Mouse (Mus musculus) heart, adult 2 months (tissue): Measurements from ENCODE around the gene Ccnd3.

Source experiments
- CTCF ChIP-seq: fragments of 200-600 bp; IDR thresholded peaks from 2 replicates; pipeline ENCODE4 v1.8.1; 2022; ENCODE audit warnings: antibody characterized with exemption, mild to moderate bottlenecking, moderate library complexity
- EP300 ChIP-seq: fragments of 200-500 bp; IDR thresholded peaks from 2 replicates; pipeline ENCODE4 v1.6.1; 2011; ENCODE audit warnings: low read depth, low read length, control low read depth; ENCODE audit not compliant: insufficient read depth
- POLR2A ChIP-seq: fragments of 200-500 bp; IDR thresholded peaks from 2 replicates; pipeline ENCODE4 v1.6.1; 2011; ENCODE audit warnings: mild to moderate bottlenecking, low read depth, low read length, control low read depth; ENCODE audit not compliant: insufficient read depth

DNA sequence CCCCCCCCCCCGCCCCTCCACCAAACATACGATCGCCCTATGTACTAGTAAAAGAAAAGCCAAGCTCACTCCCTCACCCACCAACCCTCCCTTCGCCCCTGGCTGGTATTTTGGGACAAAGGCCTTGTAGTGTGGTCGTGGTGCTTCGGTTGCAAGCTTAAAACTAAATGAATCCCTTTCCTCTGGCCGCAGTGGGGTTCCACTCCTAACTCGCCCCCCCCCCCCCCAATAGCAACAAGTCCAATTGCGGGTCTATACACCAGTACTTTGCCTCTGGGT, 90.1 kb downstream of the Ccnd3 start:
- TF ChIP-seq POLR2A (no peak), CTCF (no peak), EP300 (no peak)
